Mouse (Mus musculus) kidney, adult 2 months (tissue): ENCODE results near the gene Pxdn.

ENCODE experiments used
- CTCF ChIP-seq: fragments of 200-500 bp; conservative IDR thresholded peaks from 2 replicates; pipeline ENCODE4 v1.5.1; 2011; ENCODE audit warnings: low read depth, mild to moderate bottlenecking, control low read depth, low read length, moderate library complexity, mixed read lengths; ENCODE audit not compliant: insufficient read depth, insufficient read length
- POLR2A ChIP-seq: fragments of 200-500 bp; IDR thresholded peaks from one replicate; pipeline ENCODE4 v1.6.1; 2011; ENCODE audit warnings: low read depth, low read length, control low read depth

DNA sequence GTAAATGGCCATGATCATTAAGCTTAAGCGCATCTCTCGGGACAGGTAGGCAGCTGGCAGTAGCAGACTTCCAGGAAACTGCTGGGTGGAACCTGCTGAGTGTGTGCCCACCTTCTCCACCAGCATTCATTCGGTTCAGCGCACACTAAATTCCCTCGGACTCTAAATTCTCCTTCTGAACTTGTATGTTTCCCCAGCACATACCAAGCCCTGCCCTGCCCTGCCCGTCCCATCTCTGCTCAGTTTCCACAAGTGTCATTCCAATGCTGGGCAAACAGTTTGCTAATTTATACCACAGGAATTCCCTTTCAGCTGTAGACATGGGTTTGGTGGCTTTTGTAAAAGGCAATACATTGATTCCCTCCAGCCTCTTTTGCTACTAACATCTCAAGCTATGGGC, 27.6 kb downstream of the Pxdn start:
- TF ChIP-seq POLR2A, result no peak
- TF ChIP-seq CTCF, result no peak
